Mouse (Mus musculus) CD4-positive helper T cell, adult 2 months (primary cell): ENCODE data around the gene 1700023F06Rik.

Experiments
- DNase-seq: peaks from one replicate; pipeline ENCODE4 v3.0.0-alpha.2; 2012; ENCODE audit warnings: low read depth, missing footprints, low spot score

Gene 1700023F06Rik

GRCm38 (mm10) chr11:103164391-103164790 is 44.0 kb downstream of the 1700023F06Rik start:
- no peak for DNase-seq

- DNase-seq: peak; percentile 57
Measured at GRCm38 (mm10) chr11:103162132-103162531, 46.2 kb downstream of the 1700023F06Rik start.

GRCm38 (mm10) chr11:103161449-103161848 is 46.9 kb downstream of the 1700023F06Rik start:
- no peak for DNase-seq

GRCm38 (mm10) chr11:103160738-103161137 is 47.6 kb downstream of the 1700023F06Rik start:
- DNase-seq: no peak

- DNase-seq: peak; percentile 91
Measured at GRCm38 (mm10) chr11:103158621-103159478, 49.5 kb downstream of the 1700023F06Rik start.

GRCm38 (mm10) chr11:103149771-103150170 is 58.6 kb downstream of the 1700023F06Rik start:
- no peak for DNase-seq
